Mouse (Mus musculus) hindbrain, embryonic 14.5 days (tissue): Measurements from ENCODE around the gene Pole3. TPM values are rescaled to one million over a fixed set of nuclear protein-coding genes. Genes with fewer than 3 reads are reported as not detected.
A peak's percentile ranks its signal among the peaks of the same experiment; 100 is the strongest.

Experiments used
- ATAC-seq: fragments of 200-750 bp; cut with Nextera tagmentation; 2 replicates; pipeline ENCODE4 v1.8.0; 2017; ENCODE audit warnings: moderate number of reproducible peaks, mild to moderate bottlenecking, moderate TSS enrichment, moderate library complexity; ENCODE audit not compliant: low FRiP score
- DNase-seq: peaks from one replicate; pipeline ENCODE4 v3.0.0-alpha.2; 2015; ENCODE audit warnings: low spot score
- H3K27ac ChIP-seq: fragments of 300-500 bp; sonication (generic); 2 replicates; pipeline ENCODE4 v1.5.1; 2014; ENCODE audit warnings: mild to moderate bottlenecking, moderate library complexity
- H3K27me3 ChIP-seq: fragments of 300-500 bp; sonication (generic); 2 replicates; pipeline ENCODE4 v1.6.1; 2014; ENCODE audit warnings: mild to moderate bottlenecking, low read length, mixed read lengths; ENCODE audit not compliant: control insufficient read depth, insufficient read depth
- H3K36me3 ChIP-seq: fragments of 300-500 bp; sonication (generic); replicated peaks from 2 replicates; pipeline ENCODE4 v1.6.1; 2014; ENCODE audit not compliant: control insufficient read depth, insufficient read depth
- H3K4me1 ChIP-seq: fragments of 300-500 bp; sonication (generic); replicated peaks from 2 replicates; pipeline ENCODE4 v1.6.1; 2014; ENCODE audit warnings: antibody characterized with exemption, low read length, mixed read lengths; ENCODE audit not compliant: control insufficient read depth, insufficient read depth
- H3K4me2 ChIP-seq: fragments of 300-500 bp; sonication (generic); replicated peaks from 2 replicates; pipeline ENCODE4 v1.6.1; 2014; ENCODE audit warnings: mild to moderate bottlenecking, moderate library complexity
- H3K4me3 ChIP-seq: fragments of 300-500 bp; sonication (generic); replicated peaks from 2 replicates; pipeline ENCODE4 v1.5.1; 2014; ENCODE audit warnings: mild to moderate bottlenecking, low read length
- H3K9ac ChIP-seq: fragments of 300-500 bp; sonication (generic); 2 replicates; pipeline ENCODE4 v1.6.1; 2014
- H3K9me3 ChIP-seq: fragments of 300-500 bp; sonication (generic); 2 replicates; pipeline ENCODE4 v1.6.1; 2016; ENCODE audit warnings: low read length; ENCODE audit not compliant: control insufficient read depth
- WGBS: fragments of 180-500 bp; shearing (Covaris S2); extraction: QIAGEN DNeasy Blood & Tissue Kit; methylation state at CpG from one replicate; pipeline ENCODE4 v1.1.7; 2014; 5-methylcytosine and 5-hydroxymethylcytosine counted together
- polyA plus RNA-seq: library from polyadenylated mRNA; unstranded; fragments of >200 nt; fragmentation: Nextera tagmentation; extraction: Ambion mirVana; gene quantifications from 2 replicates; pipeline ENCODE4 v1.2.1, GENCODE M21; 2014

Gene Pole3
- polyA plus RNA-seq, 1 experiment from 2014 or later: 52.7 TPM

GRCm38 (mm10) chr4:62501964-62502732 lies 22.7 kb downstream of the Pole3 start:
- DNase-seq: peak; percentile 87
- 2% methylated on average over 38 of the region's 38 CpGs for WGBS

DNA sequence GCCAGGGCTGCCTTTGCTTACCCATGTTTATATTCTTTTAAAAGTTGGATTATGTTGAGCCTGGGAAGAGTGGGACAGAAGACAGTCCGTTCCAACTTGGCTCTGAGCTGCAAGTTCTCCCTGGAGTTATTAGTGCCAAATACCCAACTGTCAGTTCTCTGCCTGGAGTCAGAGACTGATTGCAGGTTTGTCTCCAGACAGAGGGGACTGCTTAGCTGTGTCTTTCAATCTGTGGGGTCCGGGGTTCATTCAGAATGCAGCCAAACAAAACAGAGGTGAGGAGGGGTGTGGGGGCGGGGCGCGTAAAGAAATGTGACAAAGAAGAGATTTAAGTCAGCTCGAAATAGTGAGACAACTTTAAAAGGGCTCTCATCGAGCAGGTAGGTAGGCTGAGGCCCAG lies 23.3 kb downstream of the Pole3 start:
- WGBS: 3% methylated on average over 7 of the region's 7 CpGs
- DNase-seq (no peak), ATAC-seq (peak; percentile 1; the same call in 1 of the 2 replicates)
- H3K27me3 ChIP-seq: no peaks in the 10 kb centered on the region
- H3K36me3 ChIP-seq: peaks cover 12% of the 10 kb centered on the region; the same call in 1 of the 2 replicates
- peak overlapping the region; percentile 78 for H3K4me3 ChIP-seq
- 0 out of 2 replicates have a peak, but pooled peaks cover 7% of the 10 kb centered on the region for H3K4me1 ChIP-seq
- H3K9me3 ChIP-seq: no peaks in the 10 kb centered on the region
- H3K4me2 ChIP-seq: peak overlapping the region; percentile 55
- H3K27ac ChIP-seq: peak overlapping the region; percentile 68; the same call in 1 of the 2 replicates
- peak overlapping the region; percentile 83 for H3K9ac ChIP-seq

More at GRCm38 (mm10) chr4:62501964-62502732, 22.7 kb downstream of the Pole3 start:
- H3K27ac ChIP-seq: peak overlapping the region; percentile 68; the same call in 1 of the 2 replicates
- no peaks in the 10 kb centered on the region for H3K27me3 ChIP-seq
- ATAC-seq: peak; percentile 97
- peak overlapping the region; percentile 83 for H3K9ac ChIP-seq
- H3K9me3 ChIP-seq: no peaks in the 10 kb centered on the region
- H3K4me3 ChIP-seq: peak overlapping the region; percentile 78
- peak overlapping the region; percentile 55 for H3K4me2 ChIP-seq
- H3K36me3 ChIP-seq: peaks cover 12% of the 10 kb centered on the region; the same call in 1 of the 2 replicates
- 0 out of 2 replicates have a peak, but pooled peaks cover 7% of the 10 kb centered on the region for H3K4me1 ChIP-seq

DNA sequence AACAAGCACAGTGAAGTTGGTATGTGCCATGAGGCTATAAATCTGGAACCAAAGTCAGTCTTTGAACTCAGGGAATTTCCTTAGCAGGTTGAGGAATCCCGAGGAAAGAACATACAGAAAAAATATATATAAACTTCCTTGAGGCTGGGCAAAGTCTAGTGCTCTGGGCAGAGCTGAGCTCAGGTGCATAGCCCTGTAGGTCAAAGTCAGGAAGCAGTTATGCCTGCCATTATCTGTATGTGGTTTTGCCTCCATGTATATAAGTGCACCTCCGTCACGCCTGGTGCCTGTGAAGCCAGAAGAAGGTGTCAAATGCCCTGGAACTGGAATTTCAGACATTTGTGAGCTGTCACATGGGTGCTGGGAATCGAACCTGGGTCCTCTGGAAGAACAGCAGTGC lies 24.1 kb downstream of the Pole3 start:
- no peak overlapping the region for H3K4me3 ChIP-seq
- peak overlapping the region; percentile 55; the same call in 1 of the 2 replicates for H3K4me2 ChIP-seq
- H3K9me3 ChIP-seq: no peaks in the 10 kb centered on the region
- no peaks in the 10 kb centered on the region for H3K27me3 ChIP-seq
- H3K27ac ChIP-seq: no peak overlapping the region
- whole genome bisulfite sequencing: 95% methylated on average over 4 of the region's 4 CpGs
- H3K4me1 ChIP-seq: 0 out of 2 replicates have a peak, but pooled peaks cover 7% of the 10 kb centered on the region
- ATAC-seq: no peak
- no peak overlapping the region for H3K9ac ChIP-seq
- H3K36me3 ChIP-seq: peaks cover 12% of the 10 kb centered on the region; the same call in 1 of the 2 replicates
- DNase-seq: no peak

DNA sequence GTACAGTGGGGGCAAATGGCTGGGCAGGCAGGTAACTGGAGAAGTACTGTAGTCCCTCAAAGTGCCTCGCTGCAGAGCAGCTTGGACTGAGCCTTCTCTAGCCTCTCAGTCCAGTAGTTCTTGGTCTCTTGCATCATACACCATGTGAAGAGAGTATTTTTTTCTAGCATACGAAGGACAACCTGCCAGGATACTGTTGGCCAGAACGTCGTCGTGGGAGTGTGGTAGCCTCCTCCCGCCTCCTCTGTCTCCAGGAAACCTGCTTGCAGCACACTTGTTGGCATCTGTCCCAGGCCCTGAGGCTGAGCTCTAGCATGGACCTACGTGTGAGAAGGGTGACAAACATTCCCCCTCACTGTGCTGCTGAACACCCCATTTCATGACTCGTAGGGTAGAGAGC lies 28.1 kb downstream of the Pole3 start:
- Histone ChIP-seq H3K36me3 (peaks cover 12% of the 10 kb centered on the region; the same call in 1 of the 2 replicates), H3K4me2 (no peak overlapping the region), H3K9me3 (no peaks in the 10 kb centered on the region), H3K9ac (no peak overlapping the region), H3K4me3 (no peak overlapping the region), H3K27ac (no peak overlapping the region), H3K27me3 (no peaks in the 10 kb centered on the region), H3K4me1 (0 out of 2 replicates have a peak, but pooled peaks cover 7% of the 10 kb centered on the region)
- ATAC-seq (peak; percentile 12; the same call in 1 of the 2 replicates), DNase-seq (no peak)
- WGBS: 63% methylated on average over 8 of the region's 8 CpGs

DNA sequence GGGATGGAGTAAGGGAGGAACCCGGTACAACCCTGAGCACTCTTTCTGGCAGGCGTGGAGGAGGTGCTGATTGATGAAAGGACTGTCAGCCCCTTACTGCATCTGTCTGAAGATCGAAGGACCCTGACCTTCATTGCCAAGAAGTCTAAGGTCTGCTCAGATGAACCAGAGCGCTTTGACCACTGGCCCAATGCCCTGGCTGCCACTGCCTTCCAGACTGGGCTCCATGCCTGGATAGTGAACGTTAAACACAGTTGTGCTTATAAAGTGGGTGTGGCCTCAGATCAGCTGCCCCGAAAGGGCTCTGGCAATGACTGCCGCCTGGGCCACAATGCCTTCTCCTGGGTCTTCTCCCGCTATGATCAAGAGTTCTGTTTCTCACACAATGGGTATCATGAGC lies 28.9 kb downstream of the Pole3 start:
- Histone ChIP-seq H3K9ac (no peak overlapping the region), H3K9me3 (no peaks in the 10 kb centered on the region), H3K27me3 (no peaks in the 10 kb centered on the region), H3K4me2 (no peak overlapping the region), H3K4me1 (0 out of 2 replicates have a peak, but pooled peaks cover 1% of the 10 kb centered on the region), H3K27ac (no peak overlapping the region), H3K36me3 (peaks cover 12% of the 10 kb centered on the region; the same call in 1 of the 2 replicates), H3K4me3 (no peak overlapping the region)
- WGBS: 84% methylated on average over 8 of the region's 8 CpGs
- no peak for ATAC-seq
- no peak for DNase-seq

DNA sequence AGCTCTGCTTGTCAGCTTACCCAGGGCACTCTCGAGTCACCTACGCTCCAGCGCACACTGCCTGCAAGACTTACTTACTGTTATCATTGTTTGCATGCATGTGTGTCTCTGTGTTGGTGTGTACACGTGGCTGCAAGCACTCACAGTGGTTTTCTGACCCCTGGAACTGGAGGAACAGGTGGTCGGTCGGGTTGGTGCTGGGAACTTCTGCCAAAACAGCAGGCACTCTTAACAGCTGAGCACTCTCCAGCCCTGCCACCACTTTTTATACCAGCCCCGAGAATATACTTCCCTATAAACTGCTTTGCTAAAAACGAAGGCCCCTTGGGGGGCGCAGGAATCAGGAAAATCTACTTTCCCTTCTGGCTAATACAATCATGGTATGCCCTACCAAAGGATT lies 30.6 kb downstream of the Pole3 start:
- H3K4me1 ChIP-seq: no peaks in the 10 kb centered on the region
- no peaks in the 10 kb centered on the region for H3K27me3 ChIP-seq
- WGBS: 71% methylated on average over 9 of the region's 9 CpGs
- no peak for ATAC-seq
- no peak overlapping the region for H3K4me3 ChIP-seq
- DNase-seq: no peak
- no peak overlapping the region for H3K9ac ChIP-seq
- peaks cover 12% of the 10 kb centered on the region; the same call in 1 of the 2 replicates for H3K36me3 ChIP-seq
- no peak overlapping the region for H3K4me2 ChIP-seq
- H3K27ac ChIP-seq: no peak overlapping the region
- no peaks in the 10 kb centered on the region for H3K9me3 ChIP-seq

DNA sequence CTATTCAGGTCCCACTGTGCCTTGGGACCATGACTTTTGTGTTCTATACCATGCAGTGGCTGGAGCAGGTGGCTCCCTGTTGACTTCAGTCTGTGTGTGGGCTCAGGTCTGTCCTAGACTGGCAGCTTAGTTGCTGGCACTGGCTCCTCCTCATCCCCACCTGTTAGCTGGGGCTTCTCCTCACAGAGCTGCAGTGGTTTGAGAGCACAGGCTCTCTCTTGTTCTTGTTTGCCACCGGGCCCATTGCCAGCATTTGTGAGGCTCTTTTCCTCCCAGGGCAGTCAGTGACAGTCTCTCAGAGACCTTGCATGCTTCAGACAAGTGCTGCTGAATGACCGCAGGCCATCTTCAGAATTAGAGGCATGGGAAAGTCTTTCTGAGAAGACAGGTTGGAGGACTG lies 32.2 kb downstream of the Pole3 start:
- Histone ChIP-seq H3K4me3 (no peak overlapping the region), H3K36me3 (peaks cover 2% of the 10 kb centered on the region; the same call in 1 of the 2 replicates), H3K27me3 (no peaks in the 10 kb centered on the region), H3K4me1 (no peaks in the 10 kb centered on the region), H3K4me2 (no peak overlapping the region), H3K9me3 (no peaks in the 10 kb centered on the region), H3K9ac (no peak overlapping the region), H3K27ac (no peak overlapping the region)
- 87% methylated on average over 2 of the region's 2 CpGs for WGBS
- DNase-seq (no peak), ATAC-seq (no peak)

DNA sequence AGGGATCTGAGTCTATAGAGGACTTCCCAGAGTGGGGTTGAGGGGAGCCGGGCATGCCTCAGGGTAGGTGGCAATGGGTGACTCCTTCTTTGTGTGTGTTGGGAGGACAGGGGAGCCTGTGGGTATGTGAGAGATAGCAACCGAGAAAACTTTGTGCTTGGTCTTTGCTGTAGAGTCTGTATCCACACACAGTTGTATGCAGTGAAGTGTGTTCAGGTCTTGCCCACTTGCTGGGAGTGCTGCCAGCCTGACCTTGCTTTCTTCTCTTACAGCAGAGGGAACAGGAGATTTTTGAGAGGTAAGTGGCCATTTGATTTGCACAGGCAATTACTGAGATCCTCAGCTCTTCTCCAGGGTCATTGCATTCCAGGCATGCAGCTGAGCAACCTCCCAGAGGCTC lies 37.0 kb downstream of the Pole3 start:
- no peaks in the 10 kb centered on the region for H3K36me3 ChIP-seq
- H3K27me3 ChIP-seq: no peaks in the 10 kb centered on the region
- no peak overlapping the region for H3K4me2 ChIP-seq
- ATAC-seq: no peak
- 68% methylated on average over 2 of the region's 2 CpGs for WGBS
- no peaks in the 10 kb centered on the region for H3K9me3 ChIP-seq
- DNase-seq: no peak
- H3K9ac ChIP-seq: no peak overlapping the region
- no peaks in the 10 kb centered on the region for H3K4me1 ChIP-seq
- no peak overlapping the region for H3K4me3 ChIP-seq
- no peak overlapping the region for H3K27ac ChIP-seq

DNA sequence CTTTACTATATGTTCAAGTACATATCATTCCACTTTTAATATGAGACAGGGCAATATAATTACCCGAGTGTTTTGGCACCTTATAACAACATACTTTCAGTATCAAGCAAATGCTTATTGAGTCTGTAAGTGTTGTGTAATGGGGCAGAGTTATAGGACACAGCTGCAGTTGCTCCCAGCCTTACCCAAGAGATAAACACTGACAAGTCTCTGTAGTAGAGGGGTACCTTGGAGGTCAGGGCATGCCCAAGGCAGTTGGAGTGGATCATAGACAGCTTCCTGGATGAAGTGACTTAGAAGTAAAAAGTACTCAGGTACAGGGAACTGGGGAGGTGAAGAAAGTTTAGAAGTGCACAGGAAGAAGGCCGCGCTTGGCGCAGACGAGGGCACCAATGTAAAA lies 37.7 kb downstream of the Pole3 start:
- no peaks in the 10 kb centered on the region for H3K4me1 ChIP-seq
- DNase-seq: no peak
- no peaks in the 10 kb centered on the region for H3K27me3 ChIP-seq
- no peak for ATAC-seq
- no peaks in the 10 kb centered on the region for H3K36me3 ChIP-seq
- H3K9ac ChIP-seq: no peak overlapping the region
- 95% methylated on average over 5 of the region's 5 CpGs for WGBS
- H3K27ac ChIP-seq: no peak overlapping the region
- no peak overlapping the region for H3K4me3 ChIP-seq
- no peak overlapping the region for H3K4me2 ChIP-seq
- no peaks in the 10 kb centered on the region for H3K9me3 ChIP-seq
